Mouse (Mus musculus): ENCODE measurements around the gene Clasrp. TPM values are rescaled to one million over a fixed set of nuclear protein-coding genes. Genes with fewer than 3 reads are reported as not detected.
A peak's percentile ranks its signal among the peaks of the same experiment; 100 is the strongest.
"Not testable (repeated sequence)": the region's sequence is repeated elsewhere in the genome, so short reads cannot be mapped to it uniquely, and the experiment has no call there.

The Clasrp gene
- total RNA-seq, 4 experiments from 2014 or later = 29.5 to 92.6 (median 50.4) TPM

- DNase-seq = no peak
Measured at GRCm38 (mm10) chr7:19607291-19607690, 3.0 kb upstream of the Clasrp start.

DNA sequence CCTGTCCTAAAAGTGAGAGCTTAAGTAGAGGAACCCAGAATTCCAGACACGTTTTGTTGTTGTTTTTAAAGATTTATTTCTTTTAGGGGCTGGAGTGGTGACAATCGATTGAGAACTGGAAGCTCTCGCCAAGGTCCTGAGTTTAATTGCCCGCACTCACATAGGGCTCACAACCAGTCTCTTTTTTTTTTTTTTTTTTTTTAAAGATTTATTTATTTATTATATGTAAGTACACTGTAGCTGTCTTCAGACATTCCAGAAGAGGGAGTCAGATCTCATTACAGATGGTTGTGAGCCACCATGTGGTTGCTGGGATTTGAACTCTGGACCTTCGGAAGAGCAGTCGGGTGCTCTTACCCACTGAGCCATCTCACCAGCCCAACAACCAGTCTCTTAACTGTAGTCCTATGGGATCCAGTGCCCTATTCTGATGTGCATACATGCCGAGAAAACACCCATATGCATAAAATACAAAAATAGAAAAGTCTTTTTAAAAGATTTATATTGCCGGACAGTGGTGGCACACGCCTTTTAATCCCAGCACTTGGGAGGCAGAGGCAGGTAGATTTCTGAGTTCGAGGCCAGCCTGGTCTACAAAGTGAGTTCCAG lies 424 bp upstream of the Clasrp start:
- DNase-seq = not testable (repeated sequence)

DNA sequence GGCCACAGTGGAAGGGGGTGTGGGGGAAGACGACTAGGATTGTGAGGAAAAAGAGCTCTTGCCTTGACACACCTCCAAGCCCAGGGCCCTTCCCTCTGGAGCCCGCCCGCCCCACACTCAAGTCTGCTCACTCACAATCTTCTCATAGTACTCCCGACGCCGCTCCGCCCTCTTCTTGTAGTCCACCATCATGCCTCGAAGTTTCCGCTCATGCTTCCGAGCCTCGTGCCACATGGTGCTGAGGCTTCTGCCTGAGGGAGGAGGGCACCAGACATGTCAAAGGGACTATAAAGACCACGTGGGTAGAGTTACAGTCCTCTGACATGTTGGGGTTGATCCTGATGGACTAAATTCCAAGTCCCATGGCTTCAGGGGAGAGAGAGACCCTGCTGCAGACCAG lies 1.2 kb downstream of the Clasrp start:
- no peak for DNase-seq

DNA sequence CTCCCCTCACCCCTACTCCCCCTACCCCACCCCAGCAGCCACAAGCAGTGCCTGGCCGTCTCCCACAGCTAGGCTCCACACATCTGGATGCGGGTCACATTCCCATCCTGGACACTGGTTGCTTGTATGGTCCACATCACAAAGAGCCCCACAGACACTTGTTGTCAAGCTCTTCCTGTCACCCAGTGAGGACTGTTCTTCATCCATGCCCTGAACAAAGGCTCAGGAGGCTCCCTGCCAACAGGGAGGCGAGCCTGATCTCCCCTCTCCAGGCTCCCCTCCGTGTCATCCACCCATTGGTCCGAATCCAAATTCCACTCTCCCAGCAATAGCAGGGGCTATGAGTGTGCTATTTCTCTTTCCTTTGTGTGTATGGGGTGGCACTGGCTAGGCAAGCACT lies 3.7 kb downstream of the Clasrp start:
- no peak for DNase-seq

GRCm38 (mm10) chr7:19593061-19593730 lies 11.1 kb downstream of the Clasrp start:
- no peak for DNase-seq

- DNase-seq = no peak
Measured at GRCm38 (mm10) chr7:19589917-19590316, 14.4 kb downstream of the Clasrp start.

DNA sequence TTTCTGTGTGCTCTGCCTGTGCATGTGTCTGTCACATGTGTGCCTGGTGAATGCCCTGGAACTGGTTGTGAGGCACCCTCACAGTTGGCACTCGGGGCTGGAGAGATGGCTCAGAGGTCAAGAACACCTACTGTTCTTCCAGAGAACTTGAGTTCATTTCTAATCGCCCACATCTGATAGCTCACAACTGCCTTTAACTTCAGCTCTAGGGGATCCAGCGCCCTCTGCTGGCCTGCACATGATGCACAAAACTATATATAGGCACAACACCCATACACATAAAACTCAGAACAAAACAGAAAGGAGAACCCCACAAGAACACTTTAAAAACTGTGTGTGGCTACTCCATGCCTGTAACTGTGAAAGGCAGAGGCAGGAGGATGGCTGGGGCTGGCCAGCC lies 15.1 kb downstream of the Clasrp start:
- DNase-seq = no peak

GRCm38 (mm10) chr7:19586269-19586668 lies 18.0 kb downstream of the Clasrp start:
- DNase-seq = no peak

GRCm38 (mm10) chr7:19580634-19581033 lies 23.7 kb downstream of the Clasrp start:
- DNase-seq = no peak

- no peak for DNase-seq
Measured at GRCm38 (mm10) chr7:19579751-19580150, 24.5 kb downstream of the Clasrp start.

- DNase-seq = no peak
Measured at GRCm38 (mm10) chr7:19578436-19578835, 25.9 kb downstream of the Clasrp start.

DNA sequence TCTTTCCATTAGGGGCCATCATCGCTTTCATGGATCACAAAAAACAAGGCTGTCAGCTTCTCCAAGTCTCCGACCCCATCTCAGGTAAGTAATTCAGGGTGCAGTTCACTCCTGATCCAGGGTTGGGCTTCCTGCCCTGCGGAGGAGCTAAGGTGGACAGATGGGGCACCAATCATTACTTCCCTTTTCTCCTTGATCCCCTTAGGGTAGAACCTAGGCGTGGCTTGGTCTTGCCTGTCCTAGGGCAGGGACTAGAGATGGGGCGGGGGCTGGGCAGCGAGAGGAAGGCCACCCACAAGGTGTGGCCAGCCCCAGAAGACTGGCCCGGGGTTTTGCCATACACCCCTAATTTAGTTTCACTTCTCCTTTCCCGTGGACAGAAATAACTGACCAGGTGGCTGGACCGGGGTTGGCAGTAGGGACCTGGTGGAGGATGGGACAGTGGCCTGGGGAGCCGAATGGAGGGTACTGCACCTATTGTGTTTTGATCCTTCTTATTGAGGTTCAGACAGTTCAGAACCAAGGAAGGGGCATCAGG lies 26.3 kb downstream of the Clasrp start:
- DNase-seq = no peak

GRCm38 (mm10) chr7:19577141-19577852 lies 27.0 kb downstream of the Clasrp start, which contains the start of the genes Zfp296 and Gemin7:
TSS of gene Zfp296 (plus strand) at chr7:19577287.
TSS of gene Gemin7 (minus strand) at chr7:19577595.
- DNase-seq = no peak

DNA sequence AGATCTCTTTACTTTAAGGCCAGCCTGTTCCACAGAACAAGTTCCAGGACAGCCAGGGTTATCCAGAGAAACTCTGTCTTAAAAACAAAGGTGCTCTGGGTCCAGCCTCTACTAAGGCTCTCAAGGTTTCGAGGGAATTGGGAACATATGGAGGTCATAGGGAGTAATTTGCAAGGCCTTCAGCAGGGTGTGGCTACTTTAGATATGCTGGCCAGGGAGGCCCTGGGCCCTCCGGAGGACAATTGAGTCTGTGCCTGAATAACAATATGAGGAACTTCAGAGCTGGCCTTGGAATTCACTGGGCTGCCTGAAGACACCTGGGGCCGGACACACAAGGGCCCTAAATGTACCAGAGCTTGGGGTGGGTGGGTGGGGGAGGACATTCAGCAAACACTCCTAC lies 28.7 kb downstream of the Clasrp start:
- no peak for DNase-seq

DNA sequence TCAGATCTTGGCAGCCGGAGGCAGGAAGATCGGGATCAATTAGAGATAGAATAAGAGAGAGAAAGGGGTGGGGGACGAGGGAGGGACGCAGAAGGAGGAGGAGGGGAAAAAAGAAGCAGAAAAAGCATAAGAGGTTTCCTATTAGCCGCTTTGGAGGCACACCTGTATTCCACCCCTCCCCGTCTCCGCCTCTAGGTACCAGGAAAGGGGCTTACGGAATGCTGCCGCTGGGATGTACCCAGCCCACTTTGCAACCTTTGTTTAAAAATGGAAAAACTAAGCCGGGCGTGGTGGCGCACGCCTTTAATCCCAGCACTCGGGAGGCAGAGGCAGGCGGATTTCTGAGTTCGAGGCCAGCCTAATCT lies 30.5 kb downstream of the Clasrp start:
- no peak for DNase-seq

DNA sequence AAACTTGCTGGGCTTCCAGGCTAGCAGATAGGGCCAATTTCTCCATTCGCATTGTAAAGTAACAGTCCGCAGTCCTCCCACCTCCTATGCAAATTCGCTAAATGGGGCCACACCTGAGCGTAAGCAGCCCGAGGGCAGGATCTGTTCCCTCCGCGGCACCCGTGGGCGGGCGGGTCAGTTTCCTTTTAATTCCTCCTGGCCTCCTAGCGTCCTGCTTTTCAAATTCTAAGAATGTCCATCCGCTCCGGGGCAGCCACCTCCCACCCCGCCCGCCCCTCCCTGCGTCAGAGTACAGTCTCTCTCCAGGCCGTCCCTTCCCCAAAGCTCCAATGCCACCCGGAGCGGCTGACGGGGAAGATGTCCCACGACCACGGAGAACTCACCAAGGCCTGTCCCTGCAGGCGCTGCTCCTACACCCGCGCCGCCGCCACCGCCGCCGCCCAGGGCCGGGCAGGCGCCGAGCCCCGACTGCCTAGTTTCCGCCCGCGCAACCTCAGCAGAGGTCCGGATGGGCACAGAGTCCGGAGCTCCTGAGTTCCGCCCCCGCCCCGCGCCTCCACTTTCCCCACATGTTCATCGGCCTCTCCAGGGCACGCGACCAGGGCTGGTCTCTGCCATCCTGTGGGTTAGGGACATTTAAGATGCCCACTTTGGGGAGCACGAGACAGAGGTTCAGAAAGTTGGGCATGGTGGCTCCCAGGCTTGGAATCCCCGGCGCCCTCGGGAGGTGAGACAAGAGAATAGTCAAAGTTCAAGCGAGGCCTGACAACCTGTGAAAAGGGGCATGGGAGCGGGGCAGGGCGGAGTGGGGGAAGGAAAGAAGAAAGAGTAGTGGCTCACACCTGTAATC lies 31.1 kb downstream of the Clasrp start:
- DNase-seq = peak; percentile 55

DNA sequence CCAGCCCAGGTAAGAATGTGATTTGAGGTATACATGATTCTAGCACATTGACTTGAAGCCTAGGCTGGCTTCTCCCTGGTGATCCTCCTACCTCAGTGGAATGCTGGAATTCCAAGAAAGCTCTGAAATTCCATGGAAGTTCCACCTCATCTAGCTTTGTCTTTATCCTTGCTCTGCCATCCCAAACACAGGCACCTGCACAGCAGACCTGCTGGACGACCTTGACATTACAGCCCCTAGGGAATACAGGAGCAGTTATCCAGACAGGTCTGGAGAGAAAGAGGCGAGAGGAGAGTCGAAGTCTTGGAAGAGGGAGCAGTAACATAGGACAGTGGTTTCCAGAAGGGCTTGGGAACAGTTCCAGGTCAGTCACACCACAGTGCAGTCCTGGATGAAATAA lies 34.6 kb downstream of the Clasrp start:
- no peak for DNase-seq

- no peak for DNase-seq
Measured at GRCm38 (mm10) chr7:19567426-19567825, 36.9 kb downstream of the Clasrp start.

- no peak for DNase-seq
Measured at GRCm38 (mm10) chr7:19565803-19566202, 38.5 kb downstream of the Clasrp start.

DNA sequence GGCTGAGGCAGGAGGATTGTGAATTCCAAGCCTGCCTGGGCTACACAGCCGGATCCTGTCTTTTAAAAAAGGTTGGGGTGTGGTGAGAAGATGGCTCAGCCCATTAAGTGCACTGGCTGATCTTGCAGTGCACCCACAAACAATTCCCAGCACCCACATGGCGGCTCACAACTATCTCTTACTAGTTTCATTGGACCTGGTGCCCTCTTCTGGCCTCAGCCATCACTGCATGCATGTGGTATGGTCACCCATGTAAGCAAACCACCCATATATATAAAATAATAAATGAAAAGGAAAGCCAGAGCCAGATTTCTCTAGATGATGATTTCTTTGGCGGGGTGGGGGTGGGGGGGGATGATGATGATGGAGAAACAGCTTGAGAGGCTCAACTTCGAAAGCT lies 39.8 kb downstream of the Clasrp start:
- DNase-seq = no peak

GRCm38 (mm10) chr7:19563884-19564283 lies 40.4 kb downstream of the Clasrp start:
- DNase-seq = no peak

GRCm38 (mm10) chr7:19562643-19563410 lies 41.5 kb downstream of the Clasrp start, which contains the start of gene Ppp1r37:
TSS of gene Ppp1r37 (minus strand) at chr7:19563076.
- no peak for DNase-seq

Data from adrenal gland, adult 8-10 months (tissue).